Mouse (Mus musculus) Muller cell, postnatal 12 days (primary cell): ENCODE measurements around the gene Gm42878.
"Not testable (repeated sequence)": the region's sequence is repeated elsewhere in the genome, so short reads cannot be mapped to it uniquely, and the experiment has no call there.

ENCODE experiments used
- DNase-seq: peaks from one replicate; pipeline ENCODE4 v3.0.0-alpha.2; 2015; ENCODE audit errors: inconsistent ontology term

The Gm42878 gene

DNA sequence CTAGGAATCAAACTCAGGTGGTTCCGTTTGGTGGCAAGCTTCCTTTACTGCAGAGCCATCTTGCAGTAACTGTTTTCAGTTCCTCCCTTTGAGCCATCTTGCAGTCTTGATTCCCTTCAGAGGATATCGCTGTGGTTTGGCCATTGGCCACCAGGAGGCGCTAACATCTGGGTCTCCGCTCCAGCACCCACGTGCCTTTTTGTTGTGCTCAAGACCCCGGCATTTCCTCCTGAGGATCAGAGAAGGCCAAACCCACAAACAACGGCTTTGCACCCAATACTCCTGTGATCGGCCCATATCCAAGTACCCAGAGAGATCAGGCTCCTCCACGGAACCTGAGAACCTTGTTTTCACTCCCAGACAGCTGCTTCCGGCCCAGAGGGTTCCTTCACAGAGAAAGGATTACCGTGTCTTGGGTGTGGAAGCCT lies 19.2 kb upstream of the Gm42878 start:
- DNase-seq: peak; percentile 62

DNA sequence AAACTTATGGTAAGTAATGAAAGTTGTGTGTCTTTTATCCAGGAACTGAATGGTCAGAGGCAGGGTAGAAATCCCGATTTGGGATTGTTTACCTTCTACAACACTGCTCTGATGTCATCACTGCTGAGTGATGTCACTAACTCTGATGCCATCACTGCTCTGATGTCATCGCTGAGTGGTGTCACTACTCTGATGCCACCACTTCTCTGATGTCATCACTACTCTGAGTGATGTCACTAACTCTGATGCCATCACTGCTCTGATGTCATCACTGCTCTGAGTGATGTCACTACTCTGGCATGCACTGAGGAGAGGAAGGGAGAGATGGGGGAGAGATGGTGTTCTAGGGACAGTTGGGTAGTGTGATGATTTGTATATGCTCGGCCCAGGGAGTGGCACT lies 17.2 kb upstream of the Gm42878 start:
- no peak for DNase-seq

DNA sequence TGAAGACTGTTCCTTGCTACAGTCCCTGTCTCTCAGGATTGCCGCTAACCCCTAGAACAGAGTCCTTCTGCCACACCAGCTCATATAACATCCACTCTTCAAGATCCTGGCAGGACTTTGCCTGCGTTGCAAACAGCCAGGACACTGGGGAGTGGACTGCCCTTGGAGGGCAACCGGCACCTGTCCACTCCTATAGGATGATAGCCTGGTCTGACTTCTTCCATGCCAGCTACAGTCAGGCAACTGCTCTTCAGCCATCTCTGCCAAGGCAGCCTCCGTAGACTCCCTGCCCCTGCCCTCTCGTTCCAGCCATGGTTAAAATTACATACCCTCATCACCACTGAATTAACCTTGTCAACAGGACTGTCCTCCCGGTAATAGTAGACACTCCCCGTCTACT lies 3.9 kb upstream of the Gm42878 start:
- DNase-seq: no peak

DNA sequence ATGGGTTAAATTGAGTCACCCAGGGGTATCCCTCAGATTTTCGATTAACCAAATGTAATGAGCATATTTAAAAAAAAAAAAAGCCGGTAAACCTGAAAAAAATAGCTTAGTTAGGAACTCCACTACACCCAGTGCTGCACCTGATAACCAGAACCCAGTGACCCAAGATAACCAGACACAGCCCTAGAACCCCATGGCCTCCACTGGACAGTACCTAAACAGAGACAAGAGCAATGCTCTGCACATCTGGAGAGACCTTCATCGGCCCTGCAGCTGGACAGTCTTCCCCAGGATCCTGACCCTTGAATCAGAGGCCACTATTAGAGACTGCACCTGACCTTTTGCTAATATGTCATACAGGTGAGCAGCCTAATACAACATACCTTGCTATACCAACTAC lies 1.8 kb upstream of the Gm42878 start:
- DNase-seq: no peak

DNA sequence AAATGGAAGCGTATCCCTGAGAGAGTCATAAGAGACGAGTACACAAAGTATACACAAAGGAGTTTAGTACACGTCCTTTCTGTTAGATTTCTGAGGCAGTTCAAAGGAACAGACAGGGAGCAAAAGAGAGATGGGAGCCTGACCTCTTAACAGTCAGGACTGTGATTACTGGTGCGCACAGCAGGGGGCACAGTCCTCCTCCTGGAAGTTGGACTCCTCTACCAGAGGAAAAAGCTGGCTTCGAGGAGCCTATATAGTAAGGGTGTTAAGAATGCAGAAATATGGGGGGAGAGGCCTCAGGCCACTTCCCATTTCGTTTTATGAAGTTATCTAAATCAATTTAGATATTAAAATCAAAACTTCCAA lies 1.2 kb upstream of the Gm42878 start:
- peak; percentile 28 for DNase-seq

DNA sequence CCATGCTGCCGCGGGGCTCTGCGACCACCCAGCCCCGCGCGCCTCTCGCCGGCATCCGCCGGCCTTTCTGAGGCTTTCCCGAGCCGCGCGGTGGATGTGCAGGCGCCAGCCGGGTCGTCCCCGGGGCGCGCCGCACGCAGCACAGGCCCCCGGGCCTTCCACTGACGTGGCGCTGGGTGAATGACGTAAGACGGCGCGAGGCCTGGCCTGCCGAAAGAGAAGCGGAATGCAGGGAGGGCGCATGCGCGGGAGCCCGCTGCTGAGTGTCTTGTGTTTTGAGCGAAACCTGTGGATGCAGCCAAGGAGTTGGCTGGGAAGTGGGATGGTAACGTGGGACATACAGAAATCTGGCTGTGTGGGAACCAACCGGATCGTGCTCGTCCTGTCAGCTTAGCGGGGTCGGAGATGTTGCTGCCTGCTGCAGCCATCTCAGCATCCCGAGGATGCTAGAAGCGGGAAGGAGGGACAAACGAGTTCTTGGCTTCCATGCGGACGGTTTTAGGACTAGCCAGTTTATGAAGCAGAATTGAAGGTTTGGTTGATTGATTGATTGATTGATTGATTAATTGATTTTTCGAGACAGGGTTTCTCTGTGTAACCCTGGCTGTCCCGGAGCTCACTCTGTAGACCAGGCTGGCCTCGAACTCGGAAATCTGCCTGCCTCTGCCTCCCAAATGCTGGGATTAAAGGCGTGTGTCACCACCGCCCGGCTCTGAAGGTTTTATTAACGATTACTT lies 679 bp upstream of the Gm42878 start, which contains the start of gene Mapkapk5:
Mapkapk5 (minus strand) TSS at position 113 of the 737 bp plus-strand sequence.
- peak; percentile 98 for DNase-seq

DNA sequence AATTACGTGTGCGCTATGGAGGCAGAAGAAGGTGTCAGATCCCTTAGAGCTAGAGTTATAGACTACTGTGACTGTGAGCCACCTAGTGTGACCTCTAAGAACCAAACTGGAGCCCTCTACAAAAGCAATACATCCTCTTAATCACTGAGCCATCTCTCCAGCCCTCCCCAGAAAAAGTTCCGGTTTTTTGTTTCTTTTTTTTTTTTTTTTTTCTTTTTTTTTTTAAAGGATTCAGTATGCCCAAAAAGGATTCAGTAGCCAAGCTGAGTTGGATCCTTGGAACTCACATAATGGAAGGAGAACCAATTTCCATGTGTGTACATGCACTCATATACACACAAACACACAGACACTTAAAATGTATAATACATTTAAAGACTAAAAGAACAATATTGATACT lies 1.9 kb downstream of the Gm42878 start:
- no peak for DNase-seq

DNA sequence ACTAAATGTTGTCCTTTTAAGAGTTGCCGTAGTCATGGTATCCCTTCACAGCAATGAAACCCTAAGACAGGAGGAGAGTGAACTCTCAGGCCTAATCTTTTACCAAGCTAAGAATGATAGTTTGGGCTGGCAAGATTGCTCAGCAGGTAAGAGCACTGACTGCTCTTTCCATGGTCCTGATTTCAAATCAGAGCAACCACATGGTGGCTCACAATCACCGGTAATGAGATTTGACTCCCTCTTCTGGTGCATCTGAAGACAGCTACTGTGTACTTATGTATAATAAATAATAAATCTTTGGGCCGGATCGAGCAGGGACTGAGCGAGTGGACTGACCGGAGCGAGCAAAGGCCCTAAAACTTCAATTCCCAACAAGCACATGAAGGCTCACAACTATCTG lies 4.0 kb downstream of the Gm42878 start:
- DNase-seq: no peak

DNA sequence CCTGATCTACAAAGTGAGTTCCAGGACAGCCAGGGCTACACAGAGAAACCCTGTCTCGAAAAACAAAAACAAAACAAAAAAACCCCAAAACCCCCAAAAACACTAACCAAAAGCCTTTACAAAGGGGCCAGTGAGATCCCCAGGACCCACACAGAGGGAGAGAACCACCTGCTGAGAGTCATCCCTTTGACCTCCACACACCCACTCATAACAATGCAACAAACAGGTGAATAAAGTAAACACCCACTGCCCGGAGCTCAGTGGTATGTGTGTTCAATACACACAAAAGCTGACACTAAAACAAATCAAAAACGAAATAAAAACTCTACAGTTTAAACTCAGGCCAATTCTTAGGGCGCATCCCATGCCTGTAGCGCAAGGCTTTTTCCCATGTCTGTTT lies 5.2 kb downstream of the Gm42878 start:
- no peak for DNase-seq

DNA sequence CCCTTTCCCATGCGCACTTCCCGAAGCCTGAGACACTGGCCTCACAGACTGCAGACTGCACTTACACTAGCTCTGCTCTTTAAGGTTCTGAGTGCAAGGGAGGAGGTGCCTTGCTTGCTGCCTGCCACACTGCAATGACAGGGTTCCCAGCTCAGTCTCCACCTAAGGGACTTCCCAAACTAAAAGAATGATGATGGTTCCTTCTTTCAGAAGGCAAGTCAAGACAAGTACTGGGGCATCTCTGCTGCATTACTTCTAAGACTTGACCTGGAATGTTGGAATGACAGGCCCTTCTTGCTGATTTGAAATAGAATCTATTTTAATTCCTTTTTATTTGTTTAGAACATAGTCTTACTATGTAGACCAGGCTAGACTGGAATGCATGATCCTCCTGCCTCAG lies 7.7 kb downstream of the Gm42878 start:
- DNase-seq: no peak

DNA sequence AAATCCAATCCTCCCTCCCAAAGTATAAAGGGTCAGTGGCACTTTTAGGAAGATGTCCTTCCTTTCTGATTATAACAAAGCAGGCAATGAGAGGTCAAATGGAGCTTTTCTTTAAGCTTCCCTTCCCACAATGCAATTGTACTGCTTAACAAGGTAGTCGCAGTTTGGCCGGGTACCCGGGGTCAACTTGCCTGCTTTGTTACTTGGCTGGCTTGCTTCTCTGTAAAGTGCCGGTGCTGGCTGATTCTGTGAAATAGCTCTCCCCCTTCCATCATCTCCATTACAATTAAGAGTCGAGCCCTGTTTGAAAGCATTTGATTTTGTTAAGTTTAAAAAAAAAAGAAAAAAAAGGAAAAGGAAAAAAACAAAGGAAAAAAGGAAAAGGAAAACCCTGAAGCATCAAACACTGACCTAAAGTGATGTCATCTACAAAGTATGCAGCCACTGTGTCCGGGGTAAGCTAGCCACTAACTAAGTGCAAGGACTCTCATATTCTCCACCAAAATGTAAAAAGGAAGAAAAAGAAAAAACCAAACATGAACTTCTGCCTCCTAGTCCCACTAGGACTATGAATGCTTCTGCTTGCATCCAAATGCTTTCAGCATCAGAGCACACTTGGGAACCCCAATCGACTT lies 8.2 kb downstream of the Gm42878 start:
- DNase-seq: peak; percentile 55

DNA sequence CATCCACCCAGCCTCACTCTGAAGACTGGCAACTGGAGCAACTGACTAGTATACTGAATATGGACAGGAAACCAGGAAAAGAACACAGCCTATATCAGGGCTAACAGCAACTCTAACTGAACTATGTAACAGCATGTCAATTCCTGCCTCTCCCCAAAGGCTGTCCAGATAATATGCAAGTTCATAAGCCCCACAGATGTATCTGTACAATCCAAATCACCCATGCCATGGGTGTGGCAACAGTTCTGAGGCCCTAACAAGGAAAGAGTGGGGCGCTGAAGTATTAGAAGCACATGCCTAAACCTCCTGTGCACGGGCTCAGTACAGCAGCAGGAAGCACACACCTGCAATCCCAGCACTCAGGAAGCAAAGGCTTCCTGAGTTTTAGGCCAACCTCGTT lies 10.2 kb downstream of the Gm42878 start:
- no peak for DNase-seq

DNA sequence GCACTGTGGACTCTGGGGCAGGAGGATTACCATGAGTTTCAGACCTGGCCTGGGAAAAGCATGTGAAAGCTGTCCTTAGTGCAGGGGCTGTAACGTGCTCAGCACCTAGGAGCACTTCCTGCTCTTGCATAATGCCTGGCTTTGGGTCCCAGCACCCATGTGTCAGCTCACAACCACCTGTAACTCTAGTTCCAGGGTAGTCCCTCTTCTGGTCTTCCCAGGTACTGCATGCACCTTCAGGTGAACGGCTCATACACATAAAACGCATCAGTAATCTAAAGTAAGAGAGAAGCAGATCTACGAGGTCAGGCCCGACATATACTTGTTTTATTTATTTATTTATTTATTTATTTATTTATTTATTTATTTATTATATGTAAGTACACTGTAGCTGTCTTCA lies 10.8 kb downstream of the Gm42878 start:
- no peak for DNase-seq

DNA sequence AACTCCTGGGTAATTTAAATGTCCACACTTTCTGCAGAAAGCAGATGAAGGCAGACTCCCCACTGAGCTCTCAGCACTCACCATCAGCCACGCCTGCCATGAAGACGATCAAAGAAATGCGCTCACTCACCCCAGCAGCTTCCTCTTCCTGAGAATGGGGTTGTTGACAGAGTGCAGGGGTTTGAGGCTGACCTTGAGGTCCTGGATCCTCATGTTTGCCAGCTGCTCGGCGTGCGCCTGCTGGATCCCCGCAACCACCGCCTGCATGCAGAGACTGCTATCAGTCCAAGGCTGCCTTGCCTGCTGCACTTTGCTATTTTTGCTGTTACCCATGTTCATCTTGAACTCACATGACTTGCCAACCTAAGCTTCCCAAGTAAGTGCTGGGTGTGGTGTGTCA lies 18.3 kb downstream of the Gm42878 start:
- no peak for DNase-seq

DNA sequence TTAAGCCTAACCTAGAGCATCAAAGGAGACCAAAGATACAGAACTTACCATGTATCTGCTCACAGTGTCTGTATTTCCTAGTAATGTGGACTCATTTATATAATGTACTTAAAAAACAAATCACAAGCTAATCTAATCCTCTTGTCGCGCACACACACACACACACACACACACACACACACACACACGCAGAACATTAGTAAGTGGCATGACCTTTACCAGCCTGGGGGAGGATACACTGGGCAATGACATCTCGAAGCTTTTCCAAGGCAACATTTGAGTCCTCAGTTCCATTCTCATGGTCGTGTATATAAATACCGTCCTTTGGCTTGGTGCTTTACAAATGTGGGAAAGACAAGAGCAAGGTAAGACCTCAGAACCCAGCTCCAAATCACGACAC lies 18.8 kb downstream of the Gm42878 start:
- no peak for DNase-seq

DNA sequence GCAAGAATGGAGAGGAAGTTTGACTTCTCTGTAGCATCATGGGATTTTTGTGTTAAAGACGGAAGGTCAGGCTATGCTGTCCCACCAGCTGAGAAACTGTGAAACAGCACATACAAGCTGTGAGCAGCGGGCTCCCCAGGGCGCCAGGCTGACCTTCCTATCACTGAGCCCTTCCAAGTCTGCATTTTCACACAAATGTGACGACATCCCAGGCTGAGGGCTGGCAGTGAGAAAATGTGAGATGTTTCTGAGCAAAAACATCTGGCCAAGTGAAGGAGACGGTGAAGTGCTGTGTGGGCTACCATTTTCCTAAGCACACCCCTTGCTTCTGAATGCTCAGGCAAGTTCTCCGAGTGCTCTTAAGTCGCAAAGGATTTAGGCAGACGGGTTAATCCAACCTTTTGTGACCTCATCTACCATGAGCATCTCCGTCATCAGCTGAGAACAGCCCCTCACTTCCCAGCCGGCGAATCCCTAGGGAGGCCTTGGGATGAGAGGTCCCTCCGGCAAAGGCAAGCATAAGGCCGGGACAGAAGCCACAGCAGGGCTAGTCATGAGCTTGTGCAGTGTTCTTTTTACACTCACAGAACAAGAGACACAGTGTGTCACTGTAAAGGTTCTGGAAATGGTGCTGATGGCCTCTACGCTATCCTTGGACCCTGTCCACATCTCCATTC lies 19.4 kb downstream of the Gm42878 start:
- no peak for DNase-seq

DNA sequence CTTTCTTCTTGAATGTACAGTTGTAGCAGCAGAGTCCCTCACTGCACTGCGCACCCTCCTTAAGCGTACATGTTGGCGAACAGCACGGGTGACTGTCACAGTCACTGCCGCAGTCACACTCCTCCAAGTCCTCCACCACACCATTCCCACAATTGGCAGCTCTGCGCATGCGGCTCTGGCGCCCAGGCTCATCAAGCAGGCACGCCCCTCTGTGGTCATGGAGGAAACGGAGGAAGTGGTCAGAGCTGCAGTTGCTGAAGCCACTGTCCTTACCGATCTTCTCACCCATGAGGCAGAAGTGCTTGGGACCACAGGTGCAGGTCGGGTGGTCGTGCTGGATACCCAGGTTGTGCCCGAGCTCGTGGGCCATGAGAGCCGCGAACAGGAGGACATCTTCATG lies 25.5 kb downstream of the Gm42878 start:
- not testable (repeated sequence) for DNase-seq

DNA sequence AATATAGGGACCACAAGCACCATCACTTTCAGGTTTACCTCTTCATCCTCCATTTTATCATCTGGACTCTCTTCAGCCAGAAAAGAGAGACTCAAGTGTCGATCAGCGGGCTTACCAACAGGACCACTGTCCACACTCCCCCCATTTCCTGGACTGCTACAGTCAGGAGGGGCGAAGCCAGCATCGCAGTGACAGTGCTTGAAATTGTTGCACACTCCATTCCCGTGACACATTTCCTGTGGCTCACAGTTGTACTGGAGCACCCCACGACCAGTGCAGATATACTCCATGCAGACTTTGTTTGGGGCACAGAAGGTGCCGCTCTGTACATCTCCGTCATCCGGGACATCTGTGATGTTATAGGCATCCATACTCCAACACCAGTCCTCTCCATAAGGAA lies 26.3 kb downstream of the Gm42878 start:
- no peak for DNase-seq

DNA sequence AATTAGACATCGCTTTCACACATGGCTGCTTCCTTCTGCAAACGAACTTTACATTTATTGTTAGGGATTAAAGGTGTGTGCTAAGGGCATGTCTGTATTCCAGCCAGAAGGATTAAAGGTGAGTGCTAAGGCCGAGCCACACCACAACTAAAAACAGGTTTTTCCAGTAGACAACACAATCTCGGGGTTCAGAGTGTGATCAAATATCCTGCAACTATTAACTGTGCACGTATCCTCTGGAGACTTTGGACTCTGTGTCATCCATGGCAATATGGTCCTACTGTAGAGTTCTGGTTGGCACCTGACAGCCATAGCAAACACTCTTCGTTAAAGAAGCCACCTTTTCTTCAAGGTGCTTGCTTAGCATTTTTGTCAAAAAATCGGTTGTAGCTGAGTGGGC lies 35.3 kb downstream of the Gm42878 start:
- no peak for DNase-seq

DNA sequence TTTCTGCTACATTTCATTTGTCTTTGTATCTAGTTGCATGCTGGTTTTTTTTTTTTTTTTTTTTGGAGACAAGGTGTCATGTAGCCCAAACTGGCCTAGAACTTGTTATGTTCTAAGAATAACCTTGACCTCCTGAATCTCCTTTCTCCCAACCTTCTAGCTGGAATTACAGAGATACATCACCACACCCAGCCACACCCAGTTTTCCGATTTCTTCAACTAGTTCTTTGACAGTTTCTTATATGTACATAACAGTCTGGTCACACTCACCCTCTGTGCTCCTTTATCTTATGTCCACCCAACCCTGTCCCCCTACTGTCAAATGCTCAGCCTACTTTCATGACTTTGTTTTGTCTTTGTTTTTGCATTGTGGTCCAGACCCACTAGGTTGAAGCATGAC lies 38.4 kb downstream of the Gm42878 start:
- peak; percentile 51 for DNase-seq

DNA sequence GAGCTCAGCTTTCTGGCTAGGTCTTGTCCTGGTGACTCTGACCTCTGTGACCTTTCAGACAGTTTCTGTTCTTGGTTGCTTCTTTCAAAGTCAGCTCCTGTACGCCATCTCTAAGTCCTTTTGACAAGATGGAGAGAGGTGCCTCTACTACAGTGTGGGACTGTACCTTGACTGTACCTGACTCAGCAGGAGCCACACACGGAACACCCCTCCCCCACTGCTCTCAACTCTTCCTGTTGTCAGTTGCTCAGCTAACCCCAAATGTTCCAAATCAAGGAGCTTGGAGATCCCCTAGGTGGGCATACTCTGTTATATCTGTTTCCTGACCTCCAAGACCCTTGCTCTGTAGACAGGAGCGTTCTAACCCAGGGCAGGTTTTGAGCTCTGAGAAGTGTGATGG lies 42.1 kb downstream of the Gm42878 start, which contains the start of gene Adam1b:
Adam1b (minus strand) TSS at position 205 of the 400 bp plus-strand sequence.
- no peak for DNase-seq

DNA sequence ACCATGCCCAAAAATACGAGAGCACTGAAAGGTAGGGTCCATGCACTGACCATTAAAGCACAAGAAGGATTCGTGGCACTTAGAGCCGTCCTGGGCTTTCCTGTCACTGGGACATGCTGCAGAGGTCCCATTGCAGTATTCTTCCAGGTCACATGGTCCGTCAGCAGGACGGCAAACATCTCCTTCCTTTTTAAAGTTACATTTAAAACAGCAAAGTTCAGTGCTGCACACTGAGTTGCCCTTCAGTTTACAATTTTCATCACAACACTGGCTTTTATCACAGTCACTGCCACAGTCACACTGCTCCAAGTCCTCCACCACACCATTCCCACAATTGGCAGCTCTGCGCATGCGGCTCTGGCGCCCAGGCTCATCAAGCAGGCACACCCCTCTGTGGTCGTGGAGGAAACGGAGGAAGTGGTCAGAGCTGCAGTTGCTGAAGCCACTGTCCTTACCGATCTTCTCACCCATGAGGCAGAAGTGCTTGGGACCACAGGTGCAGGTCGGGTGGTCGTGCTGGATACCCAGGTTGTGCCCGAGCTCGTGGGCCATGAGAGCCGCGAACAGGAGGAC lies 43.8 kb downstream of the Gm42878 start:
- DNase-seq: not testable (repeated sequence)

DNA sequence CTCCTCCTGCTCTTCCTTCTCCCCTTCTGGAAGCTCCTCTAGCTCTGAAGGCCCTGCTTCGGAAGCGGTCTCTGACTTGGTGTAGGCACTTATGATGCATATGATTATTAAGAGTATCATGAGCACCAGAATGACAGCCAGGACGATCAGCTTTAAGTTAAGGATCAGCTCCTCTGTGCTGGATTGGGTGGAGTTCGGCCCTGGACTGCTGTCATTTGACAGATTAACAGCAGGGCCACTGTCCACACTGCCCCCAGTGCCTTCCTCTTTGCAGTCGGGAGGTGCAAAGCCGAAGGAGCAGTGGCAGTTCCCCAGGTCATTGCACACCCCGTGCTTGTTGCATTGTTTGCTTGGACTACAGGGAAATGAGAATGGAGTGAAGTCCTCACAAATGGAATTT lies 44.6 kb downstream of the Gm42878 start:
- DNase-seq: no peak
